ENCODE assay signal across 8 mouse cellular contexts in the genomic region with DNA sequence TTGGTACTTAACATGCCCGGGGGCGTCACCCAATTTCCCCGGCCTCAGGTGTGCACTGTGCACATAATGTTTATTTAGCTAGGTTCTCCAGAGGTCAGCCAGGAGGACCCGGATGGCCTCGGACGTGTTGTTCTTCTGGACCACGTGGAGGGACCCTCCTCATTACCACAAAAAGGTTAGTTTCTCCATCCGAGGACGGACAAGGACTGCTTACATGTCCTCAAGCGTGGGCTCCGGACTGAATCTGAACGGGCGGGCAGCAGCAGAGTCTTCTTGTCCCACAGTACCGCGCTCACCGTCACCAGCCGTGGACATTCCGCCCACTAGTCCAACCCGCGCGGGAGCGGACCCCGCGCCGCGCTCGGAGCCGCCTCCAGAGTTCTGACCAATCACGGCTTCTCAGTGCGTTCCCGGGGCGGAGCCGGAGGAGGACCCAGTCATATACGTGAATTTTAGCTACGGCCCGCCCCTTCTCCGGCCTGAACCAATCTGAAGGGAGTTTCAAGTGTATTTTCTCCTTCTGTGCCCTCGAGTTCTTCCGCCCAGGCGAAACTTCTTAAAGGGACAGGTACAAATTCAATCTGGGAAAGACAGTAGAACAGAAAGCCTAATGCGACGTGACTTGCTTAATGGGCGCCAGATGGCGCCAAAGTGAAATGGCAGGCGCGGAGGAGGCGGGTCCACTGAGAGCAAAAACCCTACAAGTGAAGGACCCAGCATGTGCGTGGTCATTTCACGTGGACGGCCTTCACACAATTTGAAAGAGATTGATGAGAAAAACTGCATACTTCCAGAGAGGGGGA. TPM values are rescaled to one million over a fixed set of nuclear protein-coding genes. Genes with fewer than 3 reads are reported as not detected.
DNase-seq lines count a peak whose midpoint lies in the region; ATAC-seq and TF ChIP-seq lines count a peak whose summit lies in the region.

A gene (minus strand): TSS at position 401 of the 803 bp plus-strand sequence.

- peak; percentile 80 for TF ChIP-seq POLR2A in heart, adult 2 months (IDR thresholded peaks at IDR 0.05; ENCODE audit: insufficient read depth, low read depth, low read length)

- H3K4me1 ChIP-seq in embryonic facial prominence, embryonic 14.5 days (ENCODE audit: control insufficient read depth, insufficient read depth, low read length), result no peaks in the 10 kb centered on the region; the same call in 1 of the 2 replicates
- H3K4me1 ChIP-seq in heart, adult 2 months (ENCODE audit: control insufficient read depth, insufficient read depth, low read length), result peaks cover 2% of the 10 kb centered on the region
- H3K4me1 ChIP-seq in limb, embryonic 13.5 days, result peaks cover 22% of the 10 kb centered on the region
- peaks cover 11% of the 10 kb centered on the region for H3K4me1 ChIP-seq in midbrain, embryonic 16.5 days (ENCODE audit: control insufficient read depth, insufficient read depth, low read length)

- intact Hi-C loops in heart, adult 2 months (cut with DNase I), result loop anchor here (2.0 to 5.0 kb wide), 2 partner anchors 14 to 47 kb away; a partner anchor contains a TSS

- H3K27ac ChIP-seq in embryonic facial prominence, embryonic 14.5 days (replicated peaks; ENCODE audit: low read depth, low read length), result no peak within 1 kb of the TSS
- peak within 1 kb of the TSS; percentile 59; the same call in 1 of the 2 replicates for H3K27ac ChIP-seq in heart, adult 2 months
- no peak within 1 kb of the TSS for H3K27ac ChIP-seq in limb, embryonic 13.5 days
- peak within 1 kb of the TSS; percentile 38; the same call in 1 of the 2 replicates for H3K27ac ChIP-seq in midbrain, embryonic 16.5 days (ENCODE audit: low read length)

- no peaks in the 10 kb centered on the region for H3K79me2 ChIP-seq in heart, adult 2 months (replicated peaks; ENCODE audit: control insufficient read depth, insufficient read depth, low read length)

- H3K27me3 ChIP-seq in embryonic facial prominence, embryonic 14.5 days (replicated peaks; ENCODE audit: control insufficient read depth, insufficient read depth, low read length), result no peaks in the 10 kb centered on the region
- no peaks in the 10 kb centered on the region for H3K27me3 ChIP-seq in heart, adult 2 months (ENCODE audit: control insufficient read depth, insufficient read depth, low read length)
- no peaks in the 10 kb centered on the region for H3K27me3 ChIP-seq in limb, embryonic 13.5 days
- no peaks in the 10 kb centered on the region for H3K27me3 ChIP-seq in midbrain, embryonic 16.5 days (ENCODE audit: control insufficient read depth, insufficient read depth, low read depth, low read length)

- peak; percentile 99 for DNase-seq in 3T3-L1 (ENCODE audit: low read depth, low spot score)
- DNase-seq in adrenal gland, postnatal 4 days (ENCODE audit: low spot score in 2 of 2), result peak; percentile 80 to 91
- DNase-seq in embryonic facial prominence, embryonic 14.5 days (ENCODE audit: low spot score), result peak; percentile 99
- DNase-seq in heart, adult 2 months, result peak; percentile 96 to 99
- peak; percentile 99 for DNase-seq in kidney, adult 8-10 months
- peak; percentile 91 to 97 for DNase-seq in spleen, postnatal 10 days (ENCODE audit: low spot score in 2 of 2)

- peak; percentile 64; the same call in 1 of the 2 replicates for TF ChIP-seq EP300 in heart, adult 2 months (IDR thresholded peaks at IDR 0.05; ENCODE audit: insufficient read depth, low read depth, low read length)

- peak; percentile 99 for ATAC-seq in embryonic facial prominence, embryonic 14.5 days (ENCODE audit: low read depth)
- ATAC-seq in limb, embryonic 13.5 days (ENCODE audit: low FRiP score, low read depth), result peak; percentile 99
- ATAC-seq in midbrain, embryonic 16.5 days, result peak; percentile 98

- H3K4me3 ChIP-seq in embryonic facial prominence, embryonic 14.5 days (ENCODE audit: low read depth, low read length), result peak within 1 kb of the TSS; percentile 79
- peak within 1 kb of the TSS; percentile 81 for H3K4me3 ChIP-seq in heart, adult 2 months
- H3K4me3 ChIP-seq in limb, embryonic 13.5 days, result peak within 1 kb of the TSS; percentile 66
- peak within 1 kb of the TSS; percentile 59 for H3K4me3 ChIP-seq in midbrain, embryonic 16.5 days (ENCODE audit: low read depth, low read length)

- peaks cover 14% of the 10 kb centered on the region; the same call in 1 of the 2 replicates for H3K36me3 ChIP-seq in embryonic facial prominence, embryonic 14.5 days (ENCODE audit: control insufficient read depth, insufficient read depth, low read length)
- no peaks in the 10 kb centered on the region for H3K36me3 ChIP-seq in heart, adult 2 months (ENCODE audit: control insufficient read depth, insufficient read depth, low read length)
- peaks cover 21% of the 10 kb centered on the region for H3K36me3 ChIP-seq in limb, embryonic 13.5 days
- H3K36me3 ChIP-seq in midbrain, embryonic 16.5 days (ENCODE audit: control insufficient read depth, insufficient read depth, low read length), result no peaks in the 10 kb centered on the region

- H3K4me2 ChIP-seq in embryonic facial prominence, embryonic 14.5 days (ENCODE audit: low read depth, low read length), result peak within 1 kb of the TSS; percentile 82
- H3K4me2 ChIP-seq in limb, embryonic 13.5 days (replicated peaks), result peak within 1 kb of the TSS; percentile 88
- peak within 1 kb of the TSS; percentile 73 for H3K4me2 ChIP-seq in midbrain, embryonic 16.5 days (ENCODE audit: low read length)

- under 1% methylated on average over 49 of the region's 50 CpGs for WGBS in embryonic facial prominence, embryonic 14.5 days
- WGBS in heart, adult 2 months, result under 1% methylated on average over 50 of the region's 50 CpGs
- under 1% methylated on average over 50 of the region's 50 CpGs for WGBS in limb, embryonic 13.5 days
- WGBS in midbrain, embryonic 16.5 days, result under 1% methylated on average over 50 of the region's 50 CpGs

- peak within 1 kb of the TSS; percentile 73 for H3K9ac ChIP-seq in embryonic facial prominence, embryonic 14.5 days (ENCODE audit: low read depth, low read length)
- H3K9ac ChIP-seq in heart, adult 2 months (ENCODE audit: low read depth, low read length), result peak within 1 kb of the TSS; percentile 66
- H3K9ac ChIP-seq in limb, embryonic 13.5 days, result peak within 1 kb of the TSS; percentile 76
- H3K9ac ChIP-seq in midbrain, embryonic 16.5 days (ENCODE audit: low read depth, low read length), result peak within 1 kb of the TSS; percentile 65

- H3K9me3 ChIP-seq in embryonic facial prominence, embryonic 14.5 days (ENCODE audit: control insufficient read depth, low read length), result no peaks in the 10 kb centered on the region
- no peaks in the 10 kb centered on the region for H3K9me3 ChIP-seq in limb, embryonic 13.5 days
- H3K9me3 ChIP-seq in midbrain, embryonic 16.5 days (replicated peaks; ENCODE audit: control insufficient read depth, low read length, poor library complexity, severe bottlenecking), result no peaks in the 10 kb centered on the region

- peak; percentile 89 for TF ChIP-seq CTCF in heart, adult 2 months (IDR thresholded peaks at IDR 0.05)

RNA-seq across cellular contexts. Expression of the gene that starts here (rescaled TPM):
- total RNA-seq in adrenal gland, postnatal 4 days (2021), result 10 to 100 TPM; 63.5 to 68.3 TPM
- polyA plus RNA-seq in embryonic facial prominence, embryonic 14.5 days (2014; fragmentation: Nextera tagmentation; extraction: Ambion mirVana), result 154 and 157 TPM in 2 replicates
- total RNA-seq in heart, adult 2 months (2021), result 10 to 100 TPM; 38.7 to 44.6 TPM
- 42.0 and 46.6 TPM in 2 replicates for polyA plus RNA-seq in heart, adult 2 months (2012; rRNA removed)
- polyA plus RNA-seq in limb, embryonic 13.5 days (2015; fragmentation: Nextera tagmentation; extraction: Ambion mirVana), result 172 and 176 TPM in 2 replicates
- polyA plus RNA-seq in midbrain, embryonic 16.5 days (2015; fragmentation: Nextera tagmentation; extraction: Ambion mirVana), result 112 and 120 TPM in 2 replicates

Comparison
In these comparisons a context has a peak if more than half of its experiments do, and no peak if none do; other contexts are left out.
1. H3K27ac ChIP-seq: peak in heart, adult 2 months (single experiment) and midbrain, embryonic 16.5 days (single experiment); none in embryonic facial prominence, embryonic 14.5 days (single experiment) and limb, embryonic 13.5 days (single experiment).
2. Peak in every context shown above with its lines, with median percentiles within 50 percentile points of each other: DNase-seq, ATAC-seq, H3K4me2 ChIP-seq, H3K4me3 ChIP-seq and H3K9ac ChIP-seq.